Mouse (Mus musculus) liver, postnatal 0 days (tissue): ENCODE measurements around the gene Rbfox1.

ENCODE experiments used
- CTCF ChIP-seq: sonication (generic); IDR thresholded peaks from 2 replicates; pipeline ENCODE4 v1.5.1; 2016; ENCODE audit warnings: antibody characterized with exemption, low read depth
- EP300 ChIP-seq: IDR thresholded peaks from 2 replicates; pipeline ENCODE4 v1.6.1; 2016; ENCODE audit warnings: antibody characterized with exemption, low read depth, mild to moderate bottlenecking

- TF ChIP-seq EP300 (no peak), CTCF (no peak)
Observed at GRCm38 (mm10) chr16:7052408-7052807, 1167.3 kb downstream of the Rbfox1 start.
